Mouse (Mus musculus) E14TG2a.4 (cell line): ENCODE data around the gene Fgfr3.

Experiments
- CTCF ChIP-seq: conservative IDR thresholded peaks from 2 replicates; pipeline ENCODE4 v1.5.1; 2014; ENCODE audit warnings: low read length
- NANOG ChIP-seq: IDR thresholded peaks from 2 replicates; pipeline ENCODE4 v1.6.1; 2014; ENCODE audit warnings: borderline replicate concordance, low read length, mixed read lengths

- TF ChIP-seq CTCF: no peak
- TF ChIP-seq NANOG: no peak
Measured at GRCm38 (mm10) chr5:33718460-33718859, 3.0 kb upstream of the Fgfr3 start.
